Mouse (Mus musculus): Measurements from ENCODE around the gene Ascc1.
"Not testable (repeated sequence)": the region's sequence is repeated elsewhere in the genome, so short reads cannot be mapped to it uniquely, and the experiment has no call there.

Ascc1 gene

GRCm38 (mm10) chr10:60110908-60111475 is 108.4 kb downstream of the Ascc1 start:
- in situ Hi-C loops (cut with MboI, MseI) = no loop called here

- in situ Hi-C loops (cut with MboI, MseI) = no loop called here
These were observed 111.5 kb downstream of the Ascc1 start for GRCm38 (mm10) chr10:60113965-60114690.

- in situ Hi-C loops (cut with MboI, MseI) = no loop called here
These were observed 113.0 kb downstream of the Ascc1 start for GRCm38 (mm10) chr10:60115345-60116185.

DNA sequence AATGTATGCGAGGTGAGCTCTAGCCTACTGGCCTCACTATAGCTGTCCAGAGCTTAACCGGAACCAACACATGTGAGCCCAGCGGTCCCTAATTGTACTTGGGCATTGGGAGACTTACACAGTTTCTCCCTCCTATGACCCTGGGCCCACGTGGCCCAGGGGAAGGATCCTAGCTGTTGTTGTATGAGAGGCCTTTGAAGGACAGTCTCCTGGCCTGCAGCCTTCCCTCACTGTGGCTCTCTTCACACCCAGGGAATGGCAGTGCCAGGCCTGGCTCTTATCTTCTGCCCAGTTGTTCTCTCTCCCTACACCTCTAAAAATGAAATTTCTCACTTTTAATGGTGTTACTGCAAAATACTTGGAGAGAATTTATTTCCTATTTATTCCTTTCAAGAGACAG is 114.4 kb downstream of the Ascc1 start:
- in situ Hi-C loops (cut with MboI, MseI) = no loop called here

DNA sequence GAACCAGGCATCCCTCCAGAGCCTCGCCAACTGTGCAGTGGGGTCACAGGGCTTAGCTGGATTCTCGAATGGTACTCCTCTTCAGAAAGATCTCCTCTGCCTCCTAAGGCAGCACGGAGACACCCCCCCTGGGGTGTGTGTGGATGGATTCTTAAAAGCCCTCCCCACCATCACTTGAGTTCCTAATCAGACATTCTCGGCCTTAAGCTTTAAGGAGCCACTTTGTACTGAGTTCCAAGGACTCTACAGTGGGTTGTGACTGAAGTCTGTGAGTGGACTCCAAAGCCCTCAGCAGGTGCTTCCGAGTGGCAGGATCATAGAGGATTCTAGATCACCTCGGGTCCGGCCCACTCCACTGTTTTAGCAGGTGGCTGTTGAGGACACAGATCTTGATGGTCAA is 115.9 kb downstream of the Ascc1 start:
- in situ Hi-C loops (cut with MboI, MseI) = no loop called here

GRCm38 (mm10) chr10:60120630-60121029 is 118.0 kb downstream of the Ascc1 start:
- in situ Hi-C loops (cut with MboI, MseI) = no loop called here

DNA sequence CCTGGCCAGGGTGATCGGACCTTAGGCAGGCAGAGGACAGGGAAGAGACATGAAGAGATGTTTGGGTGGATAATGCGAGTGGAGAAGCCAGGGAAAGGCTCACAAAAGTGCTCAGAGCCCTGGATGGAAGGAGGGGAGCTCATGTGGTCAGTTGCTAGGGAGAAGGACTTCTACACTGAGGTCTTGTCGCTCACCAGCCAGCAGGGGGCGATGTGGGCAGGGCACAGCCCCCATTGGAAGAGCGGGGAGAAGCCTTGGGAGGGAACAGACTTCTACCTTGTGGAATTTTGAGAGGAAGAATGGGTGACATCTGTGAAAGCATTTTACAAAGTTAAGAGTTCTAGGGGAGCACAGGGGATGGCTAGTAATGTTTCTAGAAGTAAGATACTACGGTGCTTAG is 121.5 kb downstream of the Ascc1 start:
- in situ Hi-C loops (cut with MboI, MseI) = no loop called here

DNA sequence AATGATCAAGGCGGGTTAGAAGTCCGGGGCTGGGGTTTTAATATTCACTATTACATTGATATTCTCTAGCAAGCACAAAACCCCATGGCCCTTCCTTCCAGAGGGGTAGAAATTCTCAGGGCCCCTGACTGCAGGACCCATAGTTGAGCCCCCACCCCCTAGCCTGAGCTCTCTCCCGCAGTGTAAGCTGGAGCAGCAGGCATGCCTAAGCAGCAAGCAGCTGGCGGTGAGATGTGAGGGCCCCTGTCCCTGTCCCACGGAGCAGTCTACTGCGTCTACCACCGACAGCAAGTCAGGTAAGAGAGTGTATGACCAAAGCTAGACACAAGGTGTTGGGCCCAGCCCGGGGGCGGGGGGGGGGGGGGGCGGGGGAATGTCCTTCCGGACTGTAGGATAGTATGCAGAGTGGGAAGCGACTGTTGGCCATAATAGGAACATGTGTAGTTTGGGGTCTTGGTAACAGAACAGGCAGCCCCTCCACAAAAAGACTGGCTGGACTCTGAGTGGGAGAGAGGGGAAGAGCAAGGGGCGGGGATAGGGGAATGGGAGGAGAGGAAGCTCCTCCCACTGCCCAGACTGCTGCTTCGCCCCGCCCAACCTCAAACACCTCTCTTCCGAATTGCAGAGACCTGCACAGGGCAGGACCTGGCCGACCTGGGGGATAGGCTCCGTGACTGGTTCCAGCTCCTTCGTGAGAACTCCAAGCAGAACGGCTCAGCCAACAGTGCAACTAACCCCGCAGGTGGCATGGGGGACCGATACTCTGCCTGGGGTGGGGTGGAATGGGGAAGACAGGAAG is 123.1 kb downstream of the Ascc1 start:
- in situ Hi-C loops (cut with MboI, MseI) = no loop called here

DNA sequence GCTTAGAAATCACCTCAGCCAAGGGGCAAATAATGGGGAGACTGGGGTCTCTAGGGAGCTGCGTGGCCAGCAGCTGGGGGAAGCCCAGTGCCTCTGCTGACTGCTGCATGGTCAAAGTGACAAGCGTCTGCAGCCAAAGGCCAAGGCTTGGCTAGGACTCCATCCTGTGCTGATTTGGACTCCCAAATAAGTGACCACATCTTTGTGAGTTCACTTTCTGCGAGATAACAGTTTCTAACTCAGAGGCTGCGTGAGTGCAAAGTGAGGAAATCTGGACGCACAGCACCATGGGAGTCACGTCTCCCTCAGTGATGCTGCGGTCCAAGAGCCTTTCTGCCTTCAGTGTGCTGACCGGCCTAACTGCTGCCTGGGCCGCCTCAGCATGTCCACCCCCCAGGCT is 125.7 kb downstream of the Ascc1 start:
- in situ Hi-C loops (cut with MboI, MseI) = no loop called here

GRCm38 (mm10) chr10:60130504-60130903 is 127.9 kb downstream of the Ascc1 start:
- in situ Hi-C loops (cut with MboI, MseI) = no loop called here

GRCm38 (mm10) chr10:60133501-60133900 is 130.9 kb downstream of the Ascc1 start:
- in situ Hi-C loops (cut with MboI, MseI) = no loop called here

- in situ Hi-C loops (cut with MboI, MseI) = no loop called here
These were observed 131.6 kb downstream of the Ascc1 start for GRCm38 (mm10) chr10:60134201-60134600.

DNA sequence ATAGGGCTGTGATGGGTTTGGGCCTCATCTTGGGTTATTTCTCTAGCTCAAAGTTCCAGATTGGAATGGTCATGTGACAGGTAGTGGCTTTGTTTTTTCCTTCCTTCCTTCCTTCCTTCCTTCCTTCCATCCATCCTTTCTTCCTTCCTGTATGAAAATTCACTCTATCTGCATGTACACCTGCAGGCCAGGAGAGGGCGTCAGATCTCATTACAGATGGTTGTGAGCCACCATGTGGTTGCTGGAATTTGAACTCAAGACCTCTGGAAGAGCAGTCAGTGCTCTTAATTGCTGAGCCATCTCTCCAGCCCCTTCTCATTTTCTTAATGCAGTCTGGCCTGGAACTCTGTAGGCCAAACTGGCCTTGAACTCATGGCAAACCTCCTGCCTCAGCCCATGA is 133.4 kb downstream of the Ascc1 start:
- in situ Hi-C loops (cut with MboI, MseI) = not testable (repeated sequence)

GRCm38 (mm10) chr10:60136935-60137334 is 134.3 kb downstream of the Ascc1 start:
- in situ Hi-C loops (cut with MboI, MseI) = no loop called here

DNA sequence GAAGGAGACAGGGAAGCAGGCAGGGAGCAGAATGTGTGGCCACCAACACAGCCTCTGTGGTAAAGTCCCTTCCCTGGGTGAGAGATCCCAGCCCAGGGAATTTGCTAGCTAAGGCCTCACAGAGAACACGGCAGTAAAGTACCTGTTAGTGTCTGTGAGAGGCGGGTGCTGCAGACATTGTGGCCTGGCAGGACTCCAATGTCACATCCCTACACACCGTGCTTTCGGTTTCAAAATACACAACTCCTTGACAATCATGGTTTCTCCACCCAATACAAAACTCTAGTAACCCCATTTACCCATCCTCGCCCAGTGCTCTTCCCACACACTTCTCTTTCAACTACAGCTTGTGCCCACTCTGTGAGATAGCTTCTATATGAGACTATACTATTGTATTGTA is 136.1 kb downstream of the Ascc1 start:
- in situ Hi-C loops (cut with MboI, MseI) = no loop called here

GRCm38 (mm10) chr10:60140751-60141150 is 138.1 kb downstream of the Ascc1 start:
- in situ Hi-C loops (cut with MboI, MseI) = no loop called here

GRCm38 (mm10) chr10:60141656-60142160 is 139.1 kb downstream of the Ascc1 start:
- in situ Hi-C loops (cut with MboI, MseI) = no loop called here

- in situ Hi-C loops (cut with MboI, MseI) = loop anchor here (5.0 kb wide), 1 partner anchor 40 kb away; no protein-coding TSS in a partner anchor
These were observed 145.0 kb downstream of the Ascc1 start for GRCm38 (mm10) chr10:60147510-60148047.

DNA sequence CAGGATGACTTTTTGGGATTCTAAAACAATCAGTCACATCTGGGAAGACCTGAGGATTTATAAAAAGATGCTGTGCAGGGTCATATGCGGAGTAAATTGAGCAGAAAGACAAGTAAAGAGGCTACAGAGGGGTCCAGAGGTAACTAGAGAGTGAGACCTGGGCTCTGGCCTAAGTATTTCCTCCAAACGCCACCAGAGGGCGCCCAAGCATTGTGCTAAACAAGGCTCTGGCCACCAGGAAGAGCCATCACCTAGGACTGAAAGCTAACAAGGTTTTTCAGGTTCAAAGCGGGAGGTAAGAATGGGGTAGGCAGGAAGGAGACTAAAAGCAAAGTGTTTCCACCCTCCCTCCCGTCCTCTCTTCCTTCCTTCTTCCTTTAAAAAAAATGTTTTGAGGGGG is 145.5 kb downstream of the Ascc1 start:
- in situ Hi-C loops (cut with MboI, MseI) = loop anchor here (5.0 kb wide), 1 partner anchor 39 kb away; no protein-coding TSS in a partner anchor

Measured in regulatory T cell (primary cell).